Mouse (Mus musculus) urinary bladder, adult 2 months (tissue): ENCODE data around the gene Chst13. TPM values are rescaled to one million over a fixed set of nuclear protein-coding genes. Genes with fewer than 3 reads are reported as not detected.

Source experiments
- DNase-seq: peaks from one replicate; pipeline ENCODE4 v3.0.0; 2022; ENCODE audit warnings: low spot score
- polyA plus RNA-seq: library from polyadenylated mRNA; depleted of rRNA; stranded (reverse); fragments of >200 nt; gene quantifications from 2 replicates; pipeline ENCODE4 v1.2.3, GENCODE M21; 2012; rRNA removed

Gene Chst13
- polyA plus RNA-seq, 1 experiment: 0.29 TPM

DNA sequence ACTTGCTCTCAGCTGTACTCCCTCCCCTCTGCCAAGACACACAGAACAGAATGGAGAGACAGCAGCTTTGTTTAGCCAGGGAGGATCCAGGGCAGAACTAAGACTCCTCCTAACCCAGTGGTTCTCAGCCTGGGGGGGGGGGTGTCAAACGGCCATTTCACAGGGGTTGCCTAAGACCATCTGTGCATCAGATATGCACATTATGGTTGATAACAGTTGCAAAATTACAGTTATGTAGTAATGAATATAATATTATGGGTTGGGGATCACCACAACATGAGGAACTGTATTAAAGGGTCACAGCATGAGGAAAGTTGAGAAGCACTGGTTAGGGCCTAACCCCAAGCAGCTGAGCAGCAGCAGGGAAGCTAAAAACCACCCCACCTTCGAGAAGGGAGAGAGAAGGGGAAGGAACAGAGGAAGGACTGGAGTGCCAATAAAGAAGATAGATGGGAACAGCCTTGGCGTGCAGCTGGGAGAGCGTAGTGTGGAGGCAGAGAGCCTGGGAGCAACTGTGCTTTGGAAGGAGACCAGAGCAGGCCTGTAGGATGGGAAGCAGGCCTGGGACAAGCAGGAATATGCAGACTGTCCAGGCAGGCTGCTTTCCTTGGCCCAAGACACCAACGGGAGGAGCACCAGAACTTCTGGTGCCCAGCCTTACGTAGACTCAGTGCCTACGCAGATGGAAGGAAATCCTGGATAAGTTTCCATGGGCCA, 5.4 kb downstream of the Chst13 start:
- DNase-seq: no peak

- no peak for DNase-seq
Measured at GRCm38 (mm10) chr6:90319019-90319418, 6.0 kb downstream of the Chst13 start.

GRCm38 (mm10) chr6:90317510-90318258, 7.3 kb downstream of the Chst13 start:
- DNase-seq: no peak

DNA sequence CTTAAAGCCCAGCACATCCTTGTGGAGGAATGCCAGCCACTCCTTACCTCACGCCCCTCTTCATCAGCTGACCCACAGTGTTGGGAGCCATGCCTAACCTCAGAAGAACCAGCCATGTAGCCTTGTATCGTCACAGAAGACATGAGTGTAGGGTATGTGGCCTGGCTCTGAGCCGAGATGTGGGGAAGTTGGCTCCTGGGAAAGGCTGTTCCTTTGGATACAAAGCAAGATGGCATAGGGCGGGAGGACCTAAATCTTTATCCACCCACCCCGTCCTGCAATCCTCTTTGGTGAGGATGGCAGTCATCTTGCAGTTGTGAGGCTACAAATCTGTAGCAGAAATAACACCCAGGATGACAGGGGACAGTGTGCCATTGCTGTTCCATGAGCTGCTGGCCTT, 9.0 kb downstream of the Chst13 start:
- DNase-seq: no peak

- peak; percentile 17 for DNase-seq
Measured at GRCm38 (mm10) chr6:90308839-90309778, 15.9 kb downstream of the Chst13 start.

GRCm38 (mm10) chr6:90306315-90306975, 18.5 kb downstream of the Chst13 start:
- DNase-seq: no peak

GRCm38 (mm10) chr6:90300919-90301318, 24.1 kb downstream of the Chst13 start, which contains the start of gene BC048671:
Gene BC048671, plus strand, starts transcription at chr6:90301219.
- DNase-seq: no peak

GRCm38 (mm10) chr6:90288265-90288664, 36.7 kb downstream of the Chst13 start:
- no peak for DNase-seq

Other genes with a start within 250 kb of the Chst13 start
- gene Vmn1r49, start 246.7 kb downstream of the Chst13 start, polyA plus RNA-seq: not detected in 2 replicates
- gene Vmn1r50, start 223.8 kb downstream of the Chst13 start, polyA plus RNA-seq: not detected in 2 replicates
- not detected in 2 replicates for gene Vmn1r51, start 202.6 kb downstream of the Chst13 start, polyA plus RNA-seq
- gene Vmn1r52, start 150.4 kb downstream of the Chst13 start, polyA plus RNA-seq: not detected in 2 replicates
- gene V1ra8, start 122.4 kb downstream of the Chst13 start, polyA plus RNA-seq: not detected in 2 replicates
- 0.10 TPM in 1 of 2 replicates, not detected in the other for gene Vmn1r53, start 100.7 kb downstream of the Chst13 start, polyA plus RNA-seq
- gene Vmn1r54, start 78.9 kb downstream of the Chst13 start, polyA plus RNA-seq: not detected in 2 replicates
- not detected in 2 replicates for gene BC048671, start 24.0 kb downstream of the Chst13 start, polyA plus RNA-seq
- 0.21 and 0.23 TPM in 2 replicates for gene Uroc1, start 8.1 kb upstream of the Chst13 start, polyA plus RNA-seq
- gene Zxdc, start 44.3 kb upstream of the Chst13 start, polyA plus RNA-seq: 13.4 and 14.7 TPM in 2 replicates
- gene Cfap100, start 103.6 kb upstream of the Chst13 start, polyA plus RNA-seq: 1.3 and 2.2 TPM in 2 replicates
- gene Klf15, start 137.4 kb upstream of the Chst13 start, polyA plus RNA-seq: 15.5 and 18.5 TPM in 2 replicates
- 6.2 and 7.2 TPM in 2 replicates for gene Aldh1l1, start 161.2 kb upstream of the Chst13 start, polyA plus RNA-seq